Mouse (Mus musculus) cerebellum, adult 11 months (tissue): ENCODE measurements around the gene T2.

ENCODE experiments used
- DNase-seq: peaks from one replicate; pipeline ENCODE4 v3.0.0; 2022

Gene T2

GRCm38 (mm10) chr17:8420739-8421138, 64.9 kb downstream of the T2 start:
- DNase-seq, result no peak

- DNase-seq, result no peak
Measured at GRCm38 (mm10) chr17:8421517-8421916, 65.7 kb downstream of the T2 start.

DNA sequence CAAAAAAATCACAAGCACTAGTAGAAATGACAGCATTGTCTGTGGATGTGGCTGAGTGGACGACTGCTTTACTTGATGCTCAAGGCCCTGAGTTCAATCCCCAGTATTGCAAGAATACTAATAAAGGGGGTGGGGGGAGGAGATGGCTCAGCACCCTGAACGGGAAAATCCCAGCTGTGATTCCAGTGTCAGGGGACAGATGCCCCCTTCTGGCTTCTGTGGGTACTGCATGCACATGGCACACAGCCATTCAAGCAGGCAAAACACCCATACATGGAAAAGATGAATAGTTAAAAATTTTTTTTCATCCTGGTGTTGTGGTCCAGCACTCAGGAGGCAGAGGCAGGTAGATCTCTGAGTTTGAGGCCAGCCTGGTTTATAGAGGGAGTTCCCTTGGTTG, 67.5 kb downstream of the T2 start:
- no peak for DNase-seq

- no peak for DNase-seq
Measured at GRCm38 (mm10) chr17:8429436-8429835, 73.6 kb downstream of the T2 start.

DNA sequence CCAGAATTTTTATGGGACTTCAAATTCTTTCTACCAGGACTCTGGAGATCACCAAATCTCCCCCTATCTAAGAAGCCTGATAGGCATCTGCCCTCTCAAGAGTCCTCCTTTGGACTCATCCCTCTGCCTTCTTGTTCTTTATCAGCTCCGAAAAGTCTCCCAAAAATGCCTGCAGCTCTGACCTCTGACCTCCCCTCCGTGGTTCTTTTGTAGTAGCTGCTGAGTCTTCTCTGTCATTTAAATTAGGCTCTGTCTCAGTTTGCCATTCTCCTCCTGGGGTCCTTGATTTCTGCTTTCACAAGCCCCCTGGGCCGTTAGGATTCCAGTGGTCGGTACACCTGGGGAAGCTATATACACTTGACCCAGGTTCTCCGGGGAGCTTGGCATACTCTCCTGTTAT, 74.1 kb downstream of the T2 start:
- DNase-seq, result no peak

GRCm38 (mm10) chr17:8432179-8432800, 76.5 kb downstream of the T2 start:
- DNase-seq, result no peak

DNA sequence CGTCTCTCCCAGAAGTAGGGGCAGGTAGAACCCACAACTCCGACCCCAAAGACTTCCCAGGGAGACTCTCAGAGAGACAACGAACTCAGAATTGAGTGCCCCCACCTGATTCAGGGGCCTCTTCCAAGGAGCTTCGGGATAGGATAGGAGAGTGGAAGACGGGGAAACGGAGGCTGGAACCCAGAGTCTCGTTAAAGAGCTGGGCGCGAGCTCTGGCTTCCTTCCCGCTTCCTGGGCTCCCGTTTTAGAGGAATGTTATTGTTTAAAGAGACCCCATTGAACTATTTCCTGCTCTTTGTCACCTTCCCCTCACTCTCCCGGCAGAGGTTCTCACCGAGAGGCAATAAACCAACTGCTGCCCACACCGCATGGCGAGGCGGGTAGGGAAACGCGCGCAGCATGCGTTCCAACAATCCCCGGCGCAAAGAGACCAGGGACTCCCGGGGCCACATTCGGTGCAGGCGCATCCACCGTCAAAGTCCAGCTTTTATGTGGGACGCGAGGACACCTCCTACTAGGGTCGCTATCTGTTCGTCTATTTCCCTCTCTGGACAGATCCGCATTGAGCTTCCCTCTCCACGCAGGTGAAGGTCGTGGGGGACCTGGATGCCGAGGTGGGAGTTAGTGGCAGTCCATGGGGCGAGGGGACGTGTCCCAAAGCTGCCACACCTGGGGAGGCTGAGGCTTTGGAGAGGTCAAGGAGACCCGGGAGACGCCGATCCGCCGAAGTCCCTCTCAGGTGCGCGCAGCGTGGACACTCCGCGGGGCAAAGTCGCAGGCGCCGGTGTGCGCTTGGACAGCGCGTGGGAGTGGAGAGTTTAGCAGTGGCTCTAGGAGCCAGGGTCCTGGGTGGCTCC, 77.6 kb downstream of the T2 start:
- DNase-seq, result no peak

DNA sequence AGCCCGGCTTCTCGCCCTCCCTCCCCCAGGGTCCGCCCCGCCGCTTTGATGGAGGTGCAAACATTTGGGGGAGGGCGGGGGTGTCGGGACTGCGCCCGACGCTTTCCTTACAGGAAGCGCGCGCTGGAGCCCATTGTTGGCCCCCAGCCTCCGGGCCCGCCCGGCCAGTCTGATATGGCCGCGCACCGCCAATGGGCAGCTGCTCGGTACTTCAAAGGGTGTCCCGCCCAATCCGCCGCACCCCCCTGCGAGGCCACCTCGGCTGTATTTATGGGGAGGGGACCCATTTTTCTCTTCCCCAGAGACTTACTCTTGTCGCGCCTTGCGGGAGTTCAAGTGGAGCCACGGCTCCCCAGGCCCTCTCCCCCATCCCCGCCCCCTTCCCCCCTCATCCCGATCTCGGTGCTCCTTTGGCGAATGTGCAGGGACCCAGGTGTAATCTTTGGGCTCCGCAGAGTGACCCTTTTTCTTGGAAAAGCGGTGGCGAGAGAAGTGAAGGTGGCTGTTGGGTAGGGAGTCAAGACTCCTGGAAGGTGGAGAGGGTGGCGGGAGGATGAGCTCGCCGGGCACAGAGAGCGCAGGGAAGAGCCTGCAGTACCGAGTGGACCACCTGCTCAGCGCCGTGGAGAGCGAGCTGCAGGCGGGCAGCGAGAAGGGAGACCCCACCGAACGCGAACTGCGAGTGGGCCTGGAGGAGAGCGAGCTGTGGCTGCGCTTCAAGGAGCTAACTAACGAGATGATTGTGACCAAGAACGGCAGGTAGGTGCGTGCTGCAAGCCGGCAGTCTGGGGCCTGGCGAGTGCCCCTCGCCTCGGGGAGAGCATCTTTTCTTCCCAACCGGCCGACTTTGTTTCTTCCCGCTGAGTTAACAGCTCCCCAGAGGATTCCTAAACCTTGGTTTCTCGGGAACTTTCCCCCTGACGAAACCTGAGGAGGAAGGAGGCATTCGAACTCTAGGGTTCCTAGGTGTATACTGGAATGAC, 78.5 kb downstream of the T2 start, which contains the start of gene T:
TSS of gene T (plus strand) at position 446 of the 983 bp plus-strand sequence.
- DNase-seq, result no peak

GRCm38 (mm10) chr17:8436184-8436583, 80.4 kb downstream of the T2 start:
- no peak for DNase-seq

- DNase-seq, result no peak
Measured at GRCm38 (mm10) chr17:8444062-8444461, 88.3 kb downstream of the T2 start.

DNA sequence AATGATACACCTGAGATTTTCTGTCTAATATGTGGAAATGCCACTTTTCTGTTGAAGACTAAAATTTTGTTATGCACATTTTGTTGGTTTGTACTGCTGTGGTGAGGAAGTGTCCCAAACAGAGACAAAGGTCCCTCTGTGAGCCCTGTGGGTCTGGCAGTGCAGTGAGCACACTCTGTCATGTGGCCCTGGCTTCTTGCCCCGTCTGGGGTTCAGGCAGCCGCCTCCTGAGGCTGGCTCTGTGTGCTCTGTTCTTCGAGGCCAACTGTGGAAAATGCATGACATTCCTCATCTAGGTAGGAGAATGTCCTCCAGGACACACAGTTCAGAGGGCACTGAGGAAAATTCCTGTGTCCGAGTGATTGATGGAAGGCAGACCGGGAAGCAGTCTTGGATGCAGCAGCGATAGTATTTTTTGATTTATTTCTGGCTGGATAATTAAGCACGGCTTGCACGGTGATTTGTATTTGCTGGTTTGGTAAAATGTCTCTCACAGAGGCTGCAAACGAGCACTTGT, 91.9 kb downstream of the T2 start:
- no peak for DNase-seq

DNA sequence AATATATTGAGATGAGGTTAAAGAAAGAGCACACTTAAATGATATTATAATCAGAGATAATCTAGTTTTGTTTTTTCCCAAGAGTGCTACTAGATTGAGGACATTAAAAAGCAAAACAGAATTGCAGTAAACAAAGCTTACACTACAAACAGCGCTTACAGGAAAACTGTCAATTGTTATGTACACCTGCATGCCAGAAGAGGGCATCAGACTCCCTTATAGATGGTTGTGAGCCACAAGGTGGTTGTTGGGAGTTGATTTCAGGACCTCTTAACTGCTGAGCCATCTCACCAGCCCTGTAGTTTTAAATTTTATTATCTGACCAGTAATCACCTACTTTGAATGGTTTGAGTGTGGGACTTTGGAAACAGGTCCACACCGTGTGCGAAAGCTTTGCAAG, 92.5 kb downstream of the T2 start:
- DNase-seq, result no peak

GRCm38 (mm10) chr17:8455196-8455595, 99.4 kb downstream of the T2 start:
- DNase-seq, result no peak

GRCm38 (mm10) chr17:8455601-8456000, 99.8 kb downstream of the T2 start:
- no peak for DNase-seq

DNA sequence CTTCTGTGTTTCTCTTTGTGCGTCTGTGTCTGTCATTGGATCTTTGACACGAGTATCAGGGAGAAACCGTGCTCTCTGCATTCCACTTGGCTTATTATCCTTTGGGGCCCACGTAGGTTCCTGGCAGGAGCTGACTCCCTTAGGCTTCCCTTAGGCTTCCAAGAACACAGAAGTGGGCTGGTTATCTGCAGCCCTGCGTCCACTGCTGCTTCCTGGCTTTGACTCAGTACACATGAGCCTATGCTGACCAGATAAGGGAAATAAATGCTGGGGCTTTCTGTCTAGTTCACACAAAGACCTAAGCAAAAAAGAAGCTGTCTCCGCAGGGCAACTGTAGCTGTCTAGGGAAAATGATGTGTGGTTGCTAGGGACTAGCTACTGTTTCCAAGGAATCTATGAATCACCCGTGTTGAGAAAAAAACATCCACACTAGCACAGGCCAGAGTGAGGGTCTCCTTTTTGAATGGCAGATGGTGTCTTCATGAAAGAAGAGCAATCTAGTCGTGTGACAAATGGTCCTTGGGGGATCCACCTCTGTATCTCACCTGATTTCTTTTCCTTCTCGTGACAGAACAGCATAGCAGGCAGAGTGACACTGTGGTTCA, 101.2 kb downstream of the T2 start:
- no peak for DNase-seq

DNA sequence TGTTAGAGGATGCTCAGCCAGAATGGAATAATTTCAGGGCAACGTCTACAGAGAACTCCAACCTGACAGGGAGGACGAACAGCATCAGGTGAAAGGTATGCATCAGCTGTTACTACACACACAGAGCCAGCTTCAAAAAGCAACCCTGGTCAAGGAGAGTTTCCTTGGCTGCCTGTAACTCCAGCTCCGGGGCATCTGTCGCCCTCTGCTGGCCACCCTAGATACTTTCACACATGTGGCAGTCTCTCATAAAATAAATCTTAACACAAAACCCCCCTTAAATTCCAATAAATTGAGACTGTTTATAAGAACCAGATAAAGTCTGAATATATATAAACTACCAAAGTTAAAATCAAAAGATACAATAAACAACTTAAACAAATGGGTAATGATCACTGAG, 105.8 kb downstream of the T2 start:
- no peak for DNase-seq

- DNase-seq, result peak; percentile 66
Measured at GRCm38 (mm10) chr17:8463482-8464128, 107.8 kb downstream of the T2 start.

DNA sequence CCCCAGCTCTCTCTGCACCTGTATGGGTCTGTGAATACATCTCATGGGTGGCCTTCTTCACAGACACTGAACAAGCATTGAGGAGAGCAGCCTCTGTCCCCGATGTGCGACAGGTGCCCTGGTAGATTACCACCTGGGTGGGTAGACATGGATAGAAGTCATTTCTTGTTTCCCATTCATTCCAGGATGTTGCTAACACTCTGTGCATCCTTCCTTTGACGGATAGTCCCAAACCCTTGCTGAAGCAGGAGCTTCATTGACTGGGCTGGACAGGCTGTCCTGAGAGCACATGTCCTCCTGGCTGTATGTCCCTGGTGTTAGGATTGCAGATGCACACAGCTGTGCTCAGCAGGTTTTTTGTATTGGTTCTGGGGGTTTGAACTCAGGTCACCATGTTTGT, 112.0 kb downstream of the T2 start:
- no peak for DNase-seq

- DNase-seq, result peak; percentile 89
Measured at GRCm38 (mm10) chr17:8468716-8469344, 113.0 kb downstream of the T2 start.
